Mouse (Mus musculus): Measurements from ENCODE around the gene Ctsw. TPM values are rescaled to one million over a fixed set of nuclear protein-coding genes. Genes with fewer than 3 reads are reported as not detected.
"Not testable (repeated sequence)": the region's sequence is repeated elsewhere in the genome, so short reads cannot be mapped to it uniquely, and the experiment has no call there.

Gene Ctsw
- polyA plus RNA-seq, 1 experiment from 2014 or later = 1.5 TPM

GRCm38 (mm10) chr19:5490313-5490897 lies 22.1 kb upstream of the Ctsw start, which contains the start of gene Cfl1:
TSS of gene Cfl1 (plus strand) at chr19:5490455.
- H3K4me3 ChIP-seq (ENCODE audit: low read depth, low read length) = peak within 1 kb of the TSS; percentile 99
- peaks cover 33% of the 10 kb centered on the region for H3K36me3 ChIP-seq (ENCODE audit: control insufficient read depth, insufficient read depth, low read length)
- H3K9me3 ChIP-seq (ENCODE audit: control insufficient read depth, low read depth, low read length) = no peaks in the 10 kb centered on the region
- H3K9ac ChIP-seq (replicated peaks; ENCODE audit: low read depth, low read length) = peak within 1 kb of the TSS; percentile 97
- H3K27ac ChIP-seq (ENCODE audit: low read length) = peak within 1 kb of the TSS; percentile 99
- peak; percentile 70 for ATAC-seq (ENCODE audit: insufficient number of reproducible peaks, insufficient read depth, low FRiP score, low read depth)
- no peaks in the 10 kb centered on the region for H3K27me3 ChIP-seq (ENCODE audit: control insufficient read depth, insufficient read depth, low read length)
- under 1% methylated on average over 57 of the region's 62 CpGs for WGBS
- H3K4me2 ChIP-seq (replicated peaks; ENCODE audit: low read depth, low read length) = peak within 1 kb of the TSS; percentile 61
- H3K4me1 ChIP-seq (ENCODE audit: control insufficient read depth, insufficient read depth, low read length) = peaks cover 20% of the 10 kb centered on the region

- Histone ChIP-seq H3K27ac (ENCODE audit: low read length) (peak overlapping the region; percentile 99), H3K4me3 (ENCODE audit: low read depth, low read length) (peak overlapping the region; percentile 47; the same call in 1 of the 2 replicates), H3K4me2 (replicated peaks; ENCODE audit: low read depth, low read length) (peak overlapping the region; percentile 51; the same call in 1 of the 2 replicates), H3K36me3 (ENCODE audit: control insufficient read depth, insufficient read depth, low read length) (peaks cover 34% of the 10 kb centered on the region), H3K4me1 (ENCODE audit: control insufficient read depth, insufficient read depth, low read length) (peaks cover 20% of the 10 kb centered on the region)
- not testable (repeated sequence) for H3K9ac ChIP-seq (replicated peaks; ENCODE audit: low read depth, low read length); H3K27me3 ChIP-seq (ENCODE audit: control insufficient read depth, insufficient read depth, low read length); ATAC-seq (ENCODE audit: insufficient number of reproducible peaks, insufficient read depth, low FRiP score, low read depth); H3K9me3 ChIP-seq (ENCODE audit: control insufficient read depth, low read depth, low read length)
- 51% methylated on average over 10 of the region's 10 CpGs for WGBS
These were observed 21.4 kb upstream of the Ctsw start for GRCm38 (mm10) chr19:5489721-5490120.

- peak overlapping the region; percentile 47 for H3K4me3 ChIP-seq (ENCODE audit: low read depth, low read length)
- under 1% methylated on average over 26 of the region's 26 CpGs for WGBS
- no peaks in the 10 kb centered on the region for H3K27me3 ChIP-seq (ENCODE audit: control insufficient read depth, insufficient read depth, low read length)
- H3K36me3 ChIP-seq (ENCODE audit: control insufficient read depth, insufficient read depth, low read length) = peaks cover 32% of the 10 kb centered on the region
- H3K27ac ChIP-seq (ENCODE audit: low read length) = peak overlapping the region; percentile 99
- no peaks in the 10 kb centered on the region for H3K9me3 ChIP-seq (ENCODE audit: control insufficient read depth, low read depth, low read length)
- H3K9ac ChIP-seq (replicated peaks; ENCODE audit: low read depth, low read length) = peak overlapping the region; percentile 38; the same call in 1 of the 2 replicates
- peaks cover 20% of the 10 kb centered on the region for H3K4me1 ChIP-seq (ENCODE audit: control insufficient read depth, insufficient read depth, low read length)
- H3K4me2 ChIP-seq (replicated peaks; ENCODE audit: low read depth, low read length) = peak overlapping the region; percentile 51
- peak; percentile 87 for ATAC-seq (ENCODE audit: insufficient number of reproducible peaks, insufficient read depth, low FRiP score, low read depth)
These were observed 20.7 kb upstream of the Ctsw start for GRCm38 (mm10) chr19:5488878-5489571.

GRCm38 (mm10) chr19:5487768-5488550 lies 19.7 kb upstream of the Ctsw start, which contains the start of gene Mus81:
TSS of gene Mus81 (minus strand) at chr19:5488402.
- H3K9me3 ChIP-seq (ENCODE audit: control insufficient read depth, low read depth, low read length) = no peaks in the 10 kb centered on the region
- peak within 1 kb of the TSS; percentile 99 for H3K27ac ChIP-seq (ENCODE audit: low read length)

GRCm38 (mm10) chr19:5486771-5487170 lies 18.5 kb upstream of the Ctsw start:
- H3K27ac ChIP-seq (ENCODE audit: low read length) = no peak overlapping the region
- peaks cover 37% of the 10 kb centered on the region for H3K36me3 ChIP-seq (ENCODE audit: control insufficient read depth, insufficient read depth, low read length)
- no peak for ATAC-seq (ENCODE audit: insufficient number of reproducible peaks, insufficient read depth, low FRiP score, low read depth)
- peak overlapping the region; percentile 47; the same call in 1 of the 2 replicates for H3K4me3 ChIP-seq (ENCODE audit: low read depth, low read length)
- peak overlapping the region; percentile 51; the same call in 1 of the 2 replicates for H3K4me2 ChIP-seq (replicated peaks; ENCODE audit: low read depth, low read length)
- no peaks in the 10 kb centered on the region for H3K27me3 ChIP-seq (ENCODE audit: control insufficient read depth, insufficient read depth, low read length)
- 79% methylated on average over 4 of the region's 4 CpGs for WGBS
- peaks cover 18% of the 10 kb centered on the region for H3K4me1 ChIP-seq (ENCODE audit: control insufficient read depth, insufficient read depth, low read length)
- peak overlapping the region; percentile 2; the same call in 1 of the 2 replicates for H3K9ac ChIP-seq (replicated peaks; ENCODE audit: low read depth, low read length)
- H3K9me3 ChIP-seq (ENCODE audit: control insufficient read depth, low read depth, low read length) = no peaks in the 10 kb centered on the region

More at GRCm38 (mm10) chr19:5487768-5488550, 19.7 kb upstream of the Ctsw start, which contains the start of gene Mus81:
- Histone ChIP-seq H3K4me3 (ENCODE audit: low read depth, low read length) (peak within 1 kb of the TSS; percentile 47), H3K9ac (replicated peaks; ENCODE audit: low read depth, low read length) (peak within 1 kb of the TSS; percentile 38; the same call in 1 of the 2 replicates), H3K27me3 (ENCODE audit: control insufficient read depth, insufficient read depth, low read length) (no peaks in the 10 kb centered on the region), H3K4me1 (ENCODE audit: control insufficient read depth, insufficient read depth, low read length) (peaks cover 20% of the 10 kb centered on the region), H3K4me2 (replicated peaks; ENCODE audit: low read depth, low read length) (peak within 1 kb of the TSS; percentile 51), H3K36me3 (ENCODE audit: control insufficient read depth, insufficient read depth, low read length) (peaks cover 35% of the 10 kb centered on the region)
- WGBS = under 1% methylated on average over 39 of the region's 39 CpGs
- ATAC-seq (ENCODE audit: insufficient number of reproducible peaks, insufficient read depth, low FRiP score, low read depth) = peak; percentile 72

- Histone ChIP-seq H3K4me2 (replicated peaks; ENCODE audit: low read depth, low read length) (no peak overlapping the region), H3K27me3 (ENCODE audit: control insufficient read depth, insufficient read depth, low read length) (no peaks in the 10 kb centered on the region), H3K4me1 (ENCODE audit: control insufficient read depth, insufficient read depth, low read length) (peaks cover 17% of the 10 kb centered on the region), H3K27ac (ENCODE audit: low read length) (no peak overlapping the region), H3K9me3 (ENCODE audit: control insufficient read depth, low read depth, low read length) (no peaks in the 10 kb centered on the region), H3K9ac (replicated peaks; ENCODE audit: low read depth, low read length) (no peak overlapping the region), H3K4me3 (ENCODE audit: low read depth, low read length) (no peak overlapping the region), H3K36me3 (ENCODE audit: control insufficient read depth, insufficient read depth, low read length) (peaks cover 37% of the 10 kb centered on the region)
- no peak for ATAC-seq (ENCODE audit: insufficient number of reproducible peaks, insufficient read depth, low FRiP score, low read depth)
- 80% methylated on average over 8 of the region's 8 CpGs for WGBS
These were observed 18.0 kb upstream of the Ctsw start for GRCm38 (mm10) chr19:5486286-5486685.

- no peaks in the 10 kb centered on the region for H3K27me3 ChIP-seq (ENCODE audit: control insufficient read depth, insufficient read depth, low read length)
- ATAC-seq (ENCODE audit: insufficient number of reproducible peaks, insufficient read depth, low FRiP score, low read depth) = no peak
- no peak overlapping the region for H3K27ac ChIP-seq (ENCODE audit: low read length)
- peaks cover 37% of the 10 kb centered on the region for H3K36me3 ChIP-seq (ENCODE audit: control insufficient read depth, insufficient read depth, low read length)
- no peak overlapping the region for H3K4me3 ChIP-seq (ENCODE audit: low read depth, low read length)
- no peak overlapping the region for H3K4me2 ChIP-seq (replicated peaks; ENCODE audit: low read depth, low read length)
- 93% methylated on average over 7 of the region's 7 CpGs for WGBS
- no peak overlapping the region for H3K9ac ChIP-seq (replicated peaks; ENCODE audit: low read depth, low read length)
- H3K4me1 ChIP-seq (ENCODE audit: control insufficient read depth, insufficient read depth, low read length) = peaks cover 17% of the 10 kb centered on the region
- H3K9me3 ChIP-seq (ENCODE audit: control insufficient read depth, low read depth, low read length) = no peaks in the 10 kb centered on the region
These were observed 17.5 kb upstream of the Ctsw start for GRCm38 (mm10) chr19:5485821-5486220.

- H3K4me2 ChIP-seq (replicated peaks; ENCODE audit: low read depth, low read length) = no peak overlapping the region
- H3K27ac ChIP-seq (ENCODE audit: low read length) = no peak overlapping the region
- peaks cover 17% of the 10 kb centered on the region for H3K4me1 ChIP-seq (ENCODE audit: control insufficient read depth, insufficient read depth, low read length)
- H3K36me3 ChIP-seq (ENCODE audit: control insufficient read depth, insufficient read depth, low read length) = peaks cover 40% of the 10 kb centered on the region
- H3K27me3 ChIP-seq (ENCODE audit: control insufficient read depth, insufficient read depth, low read length) = no peaks in the 10 kb centered on the region
- H3K4me3 ChIP-seq (ENCODE audit: low read depth, low read length) = no peak overlapping the region
- no peak overlapping the region for H3K9ac ChIP-seq (replicated peaks; ENCODE audit: low read depth, low read length)
- no peak for ATAC-seq (ENCODE audit: insufficient number of reproducible peaks, insufficient read depth, low FRiP score, low read depth)
- 87% methylated on average over 8 of the region's 8 CpGs for WGBS
- no peaks in the 10 kb centered on the region for H3K9me3 ChIP-seq (ENCODE audit: control insufficient read depth, low read depth, low read length)
These were observed 17.1 kb upstream of the Ctsw start for GRCm38 (mm10) chr19:5485371-5485770.
